Mouse (Mus musculus) heart, embryonic 14.5 days (tissue): ENCODE data around the gene Lrit2. TPM values are rescaled to one million over a fixed set of nuclear protein-coding genes. Genes with fewer than 3 reads are reported as not detected.

Experiments used
- ATAC-seq: fragments of 200-750 bp; cut with Nextera tagmentation; 2 replicates; pipeline ENCODE4 v1.8.0; 2017; ENCODE audit warnings: low read depth, moderate TSS enrichment; ENCODE audit not compliant: insufficient number of reproducible peaks, insufficient read depth, low FRiP score
- H3K27ac ChIP-seq, 2 experiments: fragments of 200-500 bp in 1 of 2; fragments of 300-500 bp in 1 of 2; sonication (generic) in 1 of 2; replicated peaks in 1 of 2; 2 replicates each; pipeline ENCODE4 v1.5.1; 2012 to 2014; ENCODE audit warnings: low read depth in 2 of 2, low read length in 2 of 2, control low read depth in 1 of 2, mild to moderate bottlenecking in 1 of 2, mixed read lengths in 1 of 2; ENCODE audit not compliant: control insufficient read depth in 1 of 2, insufficient read depth in 1 of 2
- H3K27me3 ChIP-seq: fragments of 300-500 bp; sonication (generic); 2 replicates; pipeline ENCODE4 v1.6.1; 2014; ENCODE audit warnings: mild to moderate bottlenecking, low read length, control low read depth; ENCODE audit not compliant: control insufficient read depth, insufficient read depth
- H3K36me3 ChIP-seq: fragments of 300-500 bp; sonication (generic); 2 replicates; pipeline ENCODE4 v1.6.1; 2014; ENCODE audit warnings: mild to moderate bottlenecking, control low read depth, low read length, mixed read lengths; ENCODE audit not compliant: control insufficient read depth, insufficient read depth
- H3K4me1 ChIP-seq, 2 experiments: fragments of 200-500 bp in 1 of 2; fragments of 300-500 bp in 1 of 2; sonication (generic) in 1 of 2; 2 replicates each; pipeline ENCODE4 v1.6.1; 2012 to 2014; ENCODE audit warnings: low read length in 2 of 2, control low read depth in 1 of 2, mixed read lengths in 1 of 2; ENCODE audit not compliant: control insufficient read depth in 2 of 2, insufficient read depth in 2 of 2
- H3K4me2 ChIP-seq: fragments of 300-500 bp; sonication (generic); 2 replicates; pipeline ENCODE4 v1.6.1; 2014; ENCODE audit warnings: mild to moderate bottlenecking, low read length
- H3K4me3 ChIP-seq, 2 experiments: fragments of 200-500 bp in 1 of 2; fragments of 300-500 bp in 1 of 2; sonication (generic) in 1 of 2; 2 replicates each; pipeline ENCODE4 v1.5.1; 2012 to 2014; ENCODE audit warnings: low read length in 2 of 2, mild to moderate bottlenecking in 2 of 2, control low read depth in 1 of 2, low read depth in 1 of 2, moderate library complexity in 1 of 2; ENCODE audit not compliant: control insufficient read depth in 1 of 2, insufficient read depth in 1 of 2
- H3K9ac ChIP-seq: fragments of 300-500 bp; sonication (generic); 2 replicates; pipeline ENCODE4 v1.6.1; 2014; ENCODE audit warnings: mild to moderate bottlenecking, low read length
- H3K9me3 ChIP-seq: fragments of 300-500 bp; sonication (generic); 2 replicates; pipeline ENCODE4 v1.6.1; 2016; ENCODE audit warnings: low read length, control low read depth; ENCODE audit not compliant: control insufficient read depth
- WGBS: fragments of 180-500 bp; shearing (Covaris S2); extraction: QIAGEN DNeasy Blood & Tissue Kit; methylation state at CpG from one replicate; pipeline ENCODE4 v1.1.7; 2014; 5-methylcytosine and 5-hydroxymethylcytosine counted together
- polyA plus RNA-seq: library from polyadenylated mRNA; unstranded; fragments of >200 nt; fragmentation: Nextera tagmentation; extraction: Ambion mirVana; gene quantifications from 2 replicates; pipeline ENCODE4 v1.2.1, GENCODE M21; 2014

The Lrit2 gene
- polyA plus RNA-seq, 1 experiment from 2014 or later: not detected

DNA sequence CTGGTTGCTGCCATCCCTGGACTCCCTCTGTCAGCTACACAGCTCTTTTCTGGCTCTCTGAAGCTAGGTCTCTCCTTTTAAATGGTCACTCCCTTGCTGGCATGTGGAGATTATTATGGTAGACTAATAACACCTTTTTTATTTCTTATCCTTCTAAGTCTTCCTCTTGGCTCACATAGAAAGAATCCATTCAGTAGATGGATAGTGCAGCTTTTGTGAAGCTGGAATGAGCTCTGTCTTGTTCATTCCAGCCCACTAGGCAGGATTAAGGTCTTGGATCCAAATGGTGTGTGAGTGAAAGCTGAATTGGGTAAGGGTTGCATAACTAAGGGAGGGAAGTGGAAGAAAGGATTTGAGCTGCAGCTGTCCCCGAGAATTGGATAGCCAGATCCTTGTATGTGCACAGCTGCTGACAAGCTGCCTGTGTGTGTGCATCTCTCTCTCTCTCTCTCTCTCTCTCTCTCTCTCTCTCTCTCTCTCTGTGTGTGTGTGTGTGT is 18.8 kb upstream of the Lrit2 start, which contains the start of gene Rgr:
TSS of gene Rgr (minus strand) at position 51 of the 497 bp plus-strand sequence.
- Histone ChIP-seq H3K36me3 (no peaks in the 10 kb centered on the region), H3K9me3 (no peaks in the 10 kb centered on the region), H3K9ac (no peak within 1 kb of the TSS), H3K27ac (no peak within 1 kb of the TSS), H3K4me3 (no peak within 1 kb of the TSS), H3K4me2 (no peak within 1 kb of the TSS), H3K4me1 (no peaks in the 10 kb centered on the region), H3K27me3 (no peaks in the 10 kb centered on the region)
- 76% methylated on average over 1 of the region's 1 CpGs for WGBS
- no peak for ATAC-seq

DNA sequence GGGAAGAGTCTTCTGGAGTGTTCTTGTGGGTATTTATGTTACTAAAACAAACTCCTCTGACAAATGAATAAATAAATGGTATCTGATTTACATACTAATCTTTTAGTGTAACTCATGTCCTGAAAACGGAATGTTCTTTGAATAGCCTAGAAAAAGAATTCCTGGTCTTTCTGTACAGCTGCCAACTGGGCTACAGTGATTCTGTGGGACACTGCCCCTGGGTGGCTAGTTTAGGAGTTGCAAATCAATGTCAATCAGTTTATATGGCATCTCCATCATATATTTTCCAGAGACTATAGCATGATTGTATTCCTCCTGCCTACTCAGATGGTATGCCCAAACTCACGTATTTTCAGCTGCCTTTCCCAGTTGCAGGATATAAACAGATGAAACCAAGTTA is 2.9 kb upstream of the Lrit2 start:
- 41% methylated on average over 2 of the region's 2 CpGs for WGBS
- Histone ChIP-seq H3K9me3 (no peaks in the 10 kb centered on the region), H3K9ac (no peak overlapping the region), H3K27me3 (no peaks in the 10 kb centered on the region), H3K4me3 (no peak overlapping the region), H3K4me2 (no peak overlapping the region), H3K36me3 (no peaks in the 10 kb centered on the region), H3K27ac (no peak overlapping the region), H3K4me1 (no peaks in the 10 kb centered on the region)
- ATAC-seq: no peak

DNA sequence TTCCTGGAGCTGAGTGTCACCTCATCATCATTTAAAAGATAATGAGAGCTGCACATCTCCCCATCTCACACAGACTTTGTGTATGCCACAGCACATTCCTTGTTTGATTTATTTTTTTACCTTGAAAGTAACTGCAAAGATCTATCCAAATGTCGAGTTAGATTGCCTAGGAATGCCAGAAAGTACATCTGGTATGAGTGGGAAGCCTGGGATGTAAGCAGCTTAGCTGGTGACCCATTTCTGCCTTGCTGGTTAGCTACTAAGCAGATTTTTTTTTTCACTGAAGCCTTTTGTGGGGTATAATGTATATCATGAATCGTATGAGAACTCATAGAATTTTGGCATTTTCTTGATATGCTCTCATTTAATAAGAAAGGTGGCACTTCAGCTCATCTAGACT is 1.1 kb upstream of the Lrit2 start:
- 50% methylated on average over 2 of the region's 2 CpGs for WGBS
- Histone ChIP-seq H3K27ac (no peak overlapping the region), H3K9ac (no peak overlapping the region), H3K4me3 (no peak overlapping the region), H3K4me2 (no peak overlapping the region), H3K9me3 (no peaks in the 10 kb centered on the region), H3K4me1 (no peaks in the 10 kb centered on the region), H3K36me3 (no peaks in the 10 kb centered on the region), H3K27me3 (no peaks in the 10 kb centered on the region)
- no peak for ATAC-seq

DNA sequence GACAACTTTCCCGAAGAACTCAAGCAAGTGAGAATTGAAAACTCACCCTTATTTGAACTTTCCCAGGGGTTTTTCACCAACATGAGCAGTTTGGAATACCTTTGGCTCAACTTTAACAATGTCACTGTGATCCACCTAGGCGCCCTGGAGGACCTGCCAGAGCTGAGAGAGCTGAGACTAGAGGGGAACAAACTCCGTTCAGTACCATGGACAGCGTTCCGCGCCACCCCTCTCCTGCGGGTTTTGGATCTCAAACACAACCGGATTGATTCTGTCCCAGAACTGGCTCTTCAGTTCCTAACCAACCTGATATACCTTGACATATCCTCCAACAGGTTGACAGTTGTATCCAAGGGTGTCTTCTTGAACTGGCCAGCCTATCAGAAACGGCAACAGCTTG is 787 bp downstream of the Lrit2 start:
- WGBS: 15% methylated on average over 9 of the region's 9 CpGs

DNA sequence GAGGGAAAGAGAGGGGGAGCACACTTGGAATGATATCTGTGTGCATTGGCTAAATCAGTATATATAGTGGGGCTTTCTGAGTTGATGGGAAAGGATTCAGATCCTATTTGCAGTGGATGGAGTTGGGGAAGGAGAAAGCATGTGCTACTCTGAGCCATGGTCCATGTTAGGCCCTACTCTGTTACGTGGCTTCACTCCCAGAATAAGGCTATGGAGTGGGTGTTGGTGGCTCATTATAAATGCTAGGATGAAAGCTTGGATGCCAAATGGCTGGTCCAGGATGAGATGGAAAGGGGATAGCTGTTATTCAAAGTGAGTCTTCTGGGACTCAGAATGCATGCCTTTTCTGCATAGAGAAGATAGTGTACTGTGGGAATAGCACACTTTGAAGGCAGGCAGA is 13.0 kb downstream of the Lrit2 start:
- no peak overlapping the region for H3K27ac ChIP-seq
- no peaks in the 10 kb centered on the region for H3K4me1 ChIP-seq
- H3K9ac ChIP-seq: no peak overlapping the region
- H3K9me3 ChIP-seq: no peaks in the 10 kb centered on the region
- no peak overlapping the region for H3K4me2 ChIP-seq
- no peak overlapping the region for H3K4me3 ChIP-seq
- no peaks in the 10 kb centered on the region for H3K27me3 ChIP-seq
- WGBS: 83% methylated on average over 1 of the region's 1 CpGs
- H3K36me3 ChIP-seq: no peaks in the 10 kb centered on the region
- no peak for ATAC-seq

More for the DNA sequence above, 787 bp downstream of the Lrit2 start:
- no peak for ATAC-seq
- Histone ChIP-seq H3K4me2 (no peak overlapping the region), H3K36me3 (no peaks in the 10 kb centered on the region), H3K9ac (no peak overlapping the region), H3K9me3 (no peaks in the 10 kb centered on the region), H3K27ac (no peak overlapping the region), H3K4me3 (no peak overlapping the region), H3K4me1 (no peaks in the 10 kb centered on the region), H3K27me3 (no peaks in the 10 kb centered on the region)

DNA sequence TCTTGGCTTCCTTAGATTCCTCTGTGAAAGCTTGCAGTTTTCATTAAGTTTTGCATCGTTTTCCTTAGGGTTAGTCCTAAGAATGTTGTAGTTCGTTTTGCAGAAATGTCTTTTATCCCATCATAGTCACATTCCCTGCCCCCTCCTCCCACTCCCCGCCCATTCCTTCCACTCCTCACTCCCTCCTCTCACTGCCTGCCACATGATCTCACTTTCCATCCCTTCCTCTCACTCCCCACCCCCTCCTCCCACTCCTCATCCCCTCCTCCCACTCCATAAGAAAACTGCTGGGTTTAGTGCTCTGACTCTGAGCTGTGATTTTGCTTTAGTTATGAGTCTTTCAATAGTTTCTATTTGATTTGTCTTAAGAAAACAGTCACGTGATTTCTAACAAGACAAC is 16.0 kb downstream of the Lrit2 start:
- ATAC-seq: no peak
- Histone ChIP-seq H3K9ac (no peak overlapping the region), H3K27me3 (no peaks in the 10 kb centered on the region), H3K4me3 (no peak overlapping the region), H3K27ac (no peak overlapping the region), H3K4me1 (no peaks in the 10 kb centered on the region), H3K9me3 (no peaks in the 10 kb centered on the region), H3K4me2 (no peak overlapping the region), H3K36me3 (no peaks in the 10 kb centered on the region)
- WGBS: 22% methylated on average over 4 of the region's 4 CpGs

DNA sequence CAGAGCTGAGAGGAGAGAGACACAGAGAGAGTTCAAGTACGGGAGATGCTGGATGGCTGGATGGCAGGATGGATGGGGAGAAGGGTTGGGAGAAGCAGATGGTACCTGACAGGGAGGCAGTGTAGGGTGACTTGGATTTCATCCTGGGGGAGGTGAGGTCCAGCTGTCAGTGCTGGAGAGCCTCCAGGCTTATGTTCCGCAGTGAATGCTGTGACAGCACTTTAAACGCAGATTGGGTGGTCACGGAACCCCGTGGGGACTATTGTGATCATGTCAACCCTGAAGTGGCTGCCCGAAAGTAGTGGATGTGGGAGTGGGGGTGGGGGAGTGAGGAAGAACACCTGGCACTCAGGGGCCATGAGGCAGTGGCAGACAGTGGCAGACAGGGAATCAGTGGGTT is 26.7 kb downstream of the Lrit2 start:
- Histone ChIP-seq H3K36me3 (no peaks in the 10 kb centered on the region), H3K27me3 (peaks cover 43% of the 10 kb centered on the region), H3K27ac (no peak overlapping the region), H3K4me1 (peaks cover 5 to 9% of the 10 kb centered on the region in 2 experiments; a peak in 2 of 4 replicates), H3K9me3 (no peaks in the 10 kb centered on the region), H3K4me3 (no peak overlapping the region), H3K9ac (no peak overlapping the region), H3K4me2 (no peak overlapping the region)
- ATAC-seq: no peak
- 63% methylated on average over 6 of the region's 6 CpGs for WGBS

DNA sequence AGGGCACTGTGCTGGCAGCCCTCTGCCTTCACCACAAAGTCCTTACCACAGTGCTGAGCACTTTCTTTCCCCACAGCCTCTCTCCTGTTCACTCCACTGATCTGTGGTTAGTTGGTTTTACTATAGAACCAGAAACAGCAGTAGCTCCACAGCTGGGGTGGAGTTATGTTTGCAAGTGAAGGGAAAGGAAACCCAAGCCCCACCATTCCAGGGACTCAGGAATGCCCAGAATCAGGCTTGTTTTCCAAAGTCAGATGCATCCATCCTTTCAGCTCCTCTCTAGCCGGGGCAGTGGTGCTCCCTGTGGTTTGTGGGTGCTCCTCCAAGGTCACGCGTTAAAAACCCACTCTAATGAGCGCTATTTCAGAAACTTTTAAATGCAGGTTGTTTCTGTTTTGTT is 27.8 kb downstream of the Lrit2 start:
- Histone ChIP-seq H3K36me3 (no peaks in the 10 kb centered on the region), H3K27ac (no peak overlapping the region), H3K9me3 (no peaks in the 10 kb centered on the region), H3K4me1 (peaks cover 5 to 9% of the 10 kb centered on the region in 2 experiments; a peak in 2 of 4 replicates), H3K9ac (no peak overlapping the region), H3K4me2 (no peak overlapping the region), H3K27me3 (peaks cover 50% of the 10 kb centered on the region), H3K4me3 (no peak overlapping the region)
- no peak for ATAC-seq
- WGBS: 72% methylated on average over 4 of the region's 4 CpGs
